ENCODE assay signal across 23 mouse cellular contexts in genomic region chr5:64049256-64049655, GRCm38 (mm10). TPM values are rescaled to one million over a fixed set of nuclear protein-coding genes. Genes with fewer than 3 reads are reported as not detected.
DNase-seq lines count a peak whose midpoint lies in the region; ATAC-seq and TF ChIP-seq lines count a peak whose summit lies in the region.
"Had no signal": no experiment of that assay in that cellular context is flagged by ENCODE, and none has a peak within 500 bp of the region (broad histone marks: within the 10 kb centered on the region; RNA-seq: fewer than 3 reads in every experiment).

No protein-coding gene starts in this region.

- in situ Hi-C loops in CH12.LX (cut with MboI; ENCODE audit: low pct_ligation_motif_present, low pct_unique_long_range_greater_than_20kb, low sequenced_read_pairs) (no loop called here), ES-E14 (cut with MboI; ENCODE audit: low sequenced_read_pairs in 2 of 2, unreplicated experiment in 2 of 2) (no loop called here)

- TF ChIP-seq POLR2A in CH12.LX (IDR thresholded peaks at IDR 0.05; ENCODE audit: low read depth, low read length): no peak

- TF ChIP-seq CTCF in CH12.LX (conservative IDR thresholded peaks at IDR 0.05 in 1 of 2, IDR thresholded peaks at IDR 0.05 in 1 of 2; ENCODE audit: low read depth in 2 of 2, low read length in 2 of 2): no peak

- H3K4me3 ChIP-seq in heart, embryonic 11.5 days (ENCODE audit: low read depth, low read length): no peak overlapping the region
- H3K4me3 ChIP-seq in CH12.LX (replicated peaks in 1 of 3; ENCODE audit: low read depth in 2 of 3, low read length in 2 of 3, poor library complexity in 1 of 3) (no peak overlapping the region), ES-E14 (ENCODE audit: insufficient read depth in 1 of 2, low read depth in 1 of 2, low read length in 2 of 2, poor library complexity in 1 of 2, severe bottlenecking in 1 of 2) (no peak overlapping the region)

- H3K79me2 ChIP-seq in CH12.LX (replicated peaks; ENCODE audit: control insufficient read depth, extremely low read depth, insufficient read depth, poor library complexity, severe bottlenecking): no peaks in the 10 kb centered on the region

- no peak for TF ChIP-seq RAD21 in CH12.LX (IDR thresholded peaks at IDR 0.05; ENCODE audit: low read depth, low read length)

- dilution Hi-C loops in CH12.LX (cut with MboI; ENCODE audit: extremely low pct_ligation_motif_present, extremely low pct_unique_long_range_greater_than_20kb, low sequenced_read_pairs): no loop called here

- no peaks in the 10 kb centered on the region; the same call in 1 of the 2 replicates for H3K9me3 ChIP-seq in heart, embryonic 11.5 days (replicated peaks; ENCODE audit: control insufficient read depth, low read length)
- H3K9me3 ChIP-seq in CH12.LX (replicated peaks; ENCODE audit: low read length) (no peaks in the 10 kb centered on the region), ES-E14 (ENCODE audit: control insufficient read depth, insufficient read depth, low read depth, low read length) (no peaks in the 10 kb centered on the region)
- H3K9me3 ChIP-seq: G1E had no signal

- H3K36me3 ChIP-seq in heart, embryonic 11.5 days (ENCODE audit: control insufficient read depth, insufficient read depth, low read length): no peaks in the 10 kb centered on the region
- H3K36me3 ChIP-seq in CH12.LX (replicated peaks in 1 of 2; ENCODE audit: control insufficient read depth in 1 of 2, insufficient read depth in 1 of 2, low read length in 1 of 2) (no peaks in the 10 kb centered on the region), ES-E14 (ENCODE audit: control insufficient read depth, insufficient read depth, low read length, poor library complexity, severe bottlenecking) (no peaks in the 10 kb centered on the region)
- H3K36me3 ChIP-seq: G1E had no signal

- H3K27me3 ChIP-seq in heart, embryonic 11.5 days (ENCODE audit: control insufficient read depth, insufficient read depth, low read length): peaks cover 9% of the 10 kb centered on the region
- no peaks in the 10 kb centered on the region for H3K27me3 ChIP-seq in CH12.LX (replicated peaks)
- H3K27me3 ChIP-seq: Patski had no signal

- H3K9ac ChIP-seq in heart, embryonic 11.5 days (ENCODE audit: low read depth, low read length): no peak overlapping the region
- H3K9ac ChIP-seq in CH12.LX (ENCODE audit: insufficient read depth, low read depth) (no peak overlapping the region), ES-E14 (ENCODE audit: insufficient read depth, low read depth, low read length, poor library complexity, severe bottlenecking) (no peak overlapping the region)

- no peak overlapping the region for H3K4me2 ChIP-seq in heart, embryonic 11.5 days
- H3K4me2 ChIP-seq in CH12.LX (ENCODE audit: insufficient read depth, low read depth, poor library complexity, severe bottlenecking): no peak overlapping the region

- peak; percentile 23 for DNase-seq in heart, adult 11 months
- no peak for DNase-seq in CH12.LX (ENCODE audit: extremely low read depth)
- DNase-seq in ES-E14 (ENCODE audit: low read depth, low spot score): no peak
- DNase-seq in testis, postnatal 10 days (ENCODE audit: low spot score): no peak
- no peak for DNase-seq in c-Kit-positive CD71-positive TER-119-positive erythroid progenitor cells, embryonic 14.5 days (ENCODE audit: low spot score)
- DNase-seq: adrenal gland, adult 2 months; adrenal gland, adult 8-10 months; adrenal gland, postnatal 10 days; adrenal gland, postnatal 14 days; adrenal gland, postnatal 25 days; adrenal gland, postnatal 36 days; B cell, adult 2 months; cerebellum, adult 11 months; cerebellum, adult 11-12 months; cerebellum, adult 18-20 months; cerebellum, adult 2 months; cerebellum, adult 8-10 months; cerebellum, adult 9-10 months had no signal

- no peaks in the 10 kb centered on the region for H3K4me1 ChIP-seq in heart, embryonic 11.5 days (ENCODE audit: control insufficient read depth, insufficient read depth, low read length)
- H3K4me1 ChIP-seq in CH12.LX (ENCODE audit: control insufficient read depth in 1 of 2, insufficient read depth in 2 of 2): no peaks in the 10 kb centered on the region
- H3K4me1 ChIP-seq in ES-E14 (ENCODE audit: control insufficient read depth in 2 of 2, insufficient read depth in 2 of 2, low read length in 2 of 2, poor library complexity in 1 of 2): peaks cover 0 to 9% of the 10 kb centered on the region in 2 experiments; a peak in 2 of 4 replicates

- TF ChIP-seq EP300 in CH12.LX (IDR thresholded peaks at IDR 0.05; ENCODE audit: low read length): no peak

- ATAC-seq in heart, embryonic 11.5 days (replicated peaks; ENCODE audit: insufficient number of reproducible peaks, low FRiP score, low TSS enrichment): no peak
- ATAC-seq: activated CD4-positive, CD25-positive, alpha-beta regulatory T cell, adult 4 months; CD4-positive, CD25-positive, alpha-beta regulatory T cell, adult 4 months; Patski had no signal

- WGBS in heart, embryonic 11.5 days (ENCODE audit: insufficient replicate concordance): 74% methylated on average over 5 of the region's 5 CpGs

- H3K27ac ChIP-seq in heart, embryonic 11.5 days (ENCODE audit: low read depth, low read length): no peak overlapping the region
- no peak overlapping the region for H3K27ac ChIP-seq in CH12.LX (ENCODE audit: insufficient read depth, low read depth)
- no peak overlapping the region for H3K27ac ChIP-seq in ES-E14 (ENCODE audit: insufficient read depth, low read depth, low read length, poor library complexity, severe bottlenecking)

TF ChIP-seq in CH12.LX, 34 proteins besides CTCF, POLR2A, EP300 and RAD21:
- TF ChIP-seq BHLHE40 (IDR thresholded peaks at IDR 0.05; ENCODE audit: low read depth, low read length): no peak
- peak; percentile 39 for TF ChIP-seq ZNF384 (IDR thresholded peaks at IDR 0.05; ENCODE audit: low read depth, low read length)
- TF ChIP-seq MYC (IDR thresholded peaks at IDR 0.05; ENCODE audit: low read depth, low read length): no peak
- no peak for TF ChIP-seq CHD2 (IDR thresholded peaks at IDR 0.05; ENCODE audit: low read length)
- TF ChIP-seq ELF1 (IDR thresholded peaks at IDR 0.05; ENCODE audit: low read depth, low read length): no peak

TF ChIP-seq in ES-E14, 5 proteins besides CTCF, POLR2A, EP300 and RAD21:
- TF ChIP-seq CHD2 (IDR thresholded peaks at IDR 0.05; ENCODE audit: low read depth, low read length) (no peak), ZNF384 (IDR thresholded peaks at IDR 0.05; ENCODE audit: low read depth, low read length) (peak; percentile 94), ZC3H11A (IDR thresholded peaks at IDR 0.05; ENCODE audit: borderline replicate concordance, low read depth, low read length) (no peak), HCFC1 (IDR thresholded peaks at IDR 0.05; ENCODE audit: borderline replicate concordance, insufficient read depth, low read length) (no peak), MAFK (IDR thresholded peaks at IDR 0.05; ENCODE audit: insufficient read depth, low read depth, low read length) (no peak)

RNA-seq across cellular contexts. Expression of gene Pgm2, which starts 43.5 kb away (rescaled TPM):
- polyA plus RNA-seq in heart, embryonic 11.5 days (2014; fragmentation: Nextera tagmentation; extraction: Ambion mirVana): 18.1 and 20.2 TPM in 2 replicates
- 8.6 and 9.8 TPM in 2 replicates for total RNA-seq in CH12.LX (2012; rRNA removed)
- total RNA-seq in CH12.LX (2014; rRNA removed): 19.3 and 22.5 TPM in 2 replicates
- 27.2 and 28.2 TPM in 2 replicates for polyA plus RNA-seq in CH12.LX (2012; ENCODE audit: insufficient read length, low read depth)
- total RNA-seq in ES-E14 (2012; rRNA removed): 10.7 and 11.9 TPM in 2 replicates
